Mouse (Mus musculus): ENCODE measurements around the gene Gm20812. TPM values are rescaled to one million over a fixed set of nuclear protein-coding genes. Genes with fewer than 3 reads are reported as not detected.
"Not testable (repeated sequence)": the region's sequence is repeated elsewhere in the genome, so short reads cannot be mapped to it uniquely, and the experiment has no call there.

Gene Gm20812
- not detected for total RNA-seq (2021)
- long read RNA-seq, experiment 1, result 0 reads
- long read RNA-seq, experiment 2, result 0 reads

DNA sequence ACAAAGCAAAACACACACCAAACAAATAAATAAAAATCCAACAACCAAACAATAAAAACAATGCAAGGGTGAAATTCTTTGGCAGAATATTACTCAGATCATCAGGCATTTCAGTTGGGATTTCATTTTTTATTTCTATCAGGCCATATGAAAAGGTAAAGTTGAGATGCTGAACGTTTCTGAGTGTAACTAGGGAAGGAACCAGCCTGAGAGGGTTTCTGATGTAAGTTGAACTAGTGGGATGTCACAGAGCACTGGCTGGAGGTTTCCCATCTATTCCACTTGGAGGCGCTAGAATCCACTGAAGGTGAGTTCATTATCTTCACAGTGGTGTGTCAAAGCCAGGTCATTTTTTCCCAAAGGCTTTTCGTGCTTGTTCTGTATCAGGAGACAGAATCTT, at the start of gene Gm20812:
Gm20812 (plus strand) TSS at position 301 of the 400 bp plus-strand sequence.
- H3K4me3 ChIP-seq; intact Hi-C loops (cut with DNase I); DNase-seq (ENCODE audit: extremely low spot score in 1 of 2, low spot score in 2 of 2); H3K27ac ChIP-seq: not testable (repeated sequence)

Other genes starting within 250 kb of the Gm20812 start
- not detected for gene Gm29554, start 108.0 kb upstream of the Gm20812 start, total RNA-seq (2021)

Measured in left cerebral cortex, adult 2 months (tissue).